Mouse (Mus musculus): ENCODE results near the gene Epm2aip1.

The Epm2aip1 gene

DNA sequence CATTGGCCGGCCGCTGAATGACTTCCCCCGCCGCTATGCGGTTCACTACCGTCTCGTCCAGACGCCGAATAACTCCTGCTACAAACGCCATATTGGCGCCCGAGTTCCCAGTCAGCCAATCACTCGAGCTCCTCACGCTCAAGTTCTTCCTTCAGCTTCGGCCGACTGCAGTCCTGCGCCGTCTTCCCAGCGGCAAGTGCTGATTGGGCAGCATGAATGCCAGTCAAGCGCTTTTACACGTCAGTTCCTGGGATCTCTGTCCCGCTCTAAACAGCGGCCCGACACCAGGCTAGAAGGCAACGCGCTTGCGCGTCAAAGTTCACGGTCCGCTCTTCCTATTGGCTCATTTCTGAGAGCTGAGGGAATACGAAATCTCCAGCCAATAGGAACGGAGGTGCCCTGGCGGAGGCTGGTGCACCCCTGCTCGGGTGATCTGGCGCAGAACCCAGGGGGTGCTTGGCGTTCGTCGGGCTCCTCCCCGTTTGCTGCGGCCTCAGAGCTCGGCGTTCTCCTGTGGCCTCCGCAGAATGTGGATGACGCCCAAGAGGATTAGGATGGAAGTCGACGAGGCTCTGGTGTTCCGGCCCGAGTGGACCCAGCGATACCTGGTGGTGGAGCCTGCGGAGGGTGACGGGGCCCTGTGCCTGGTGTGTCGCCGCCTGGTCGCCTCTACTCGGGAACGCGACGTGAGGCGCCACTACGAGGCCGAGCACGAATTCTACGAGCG, at the start of gene Epm2aip1, which contains the start of gene Mlh1:
Gene Epm2aip1 (plus strand): TSS at position 496 of the 727 bp plus-strand sequence.
Gene Mlh1 (minus strand): TSS at position 358 of the 727 bp plus-strand sequence.
- peak; percentile 100 for DNase-seq (ENCODE audit: low spot score)

DNA sequence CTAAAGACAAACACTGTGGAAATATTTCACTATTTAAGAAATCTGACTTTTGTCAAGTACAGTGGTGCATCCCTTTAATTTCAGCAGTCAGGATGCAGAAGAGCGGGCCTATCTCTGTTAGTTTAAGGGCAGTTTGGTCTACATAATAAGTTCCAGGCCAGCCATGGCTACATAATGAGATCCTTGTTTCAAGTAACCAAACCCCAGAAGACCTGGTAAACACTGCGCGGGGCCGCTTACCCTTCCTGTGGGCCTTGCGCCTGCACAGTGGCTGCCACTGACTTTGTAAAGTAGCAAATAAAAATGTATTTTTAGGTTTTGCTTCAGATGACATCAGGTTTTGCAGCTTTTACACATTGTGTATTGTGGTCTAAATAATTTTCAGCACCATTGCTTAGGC, 48.3 kb upstream of the Epm2aip1 start:
- no peak for DNase-seq (ENCODE audit: low spot score)

- no peak for DNase-seq (ENCODE audit: low spot score)
Measured at GRCm38 (mm10) chr9:111228446-111228845, 43.3 kb upstream of the Epm2aip1 start.

- no peak for DNase-seq (ENCODE audit: low spot score)
Measured at GRCm38 (mm10) chr9:111234701-111235100, 37.0 kb upstream of the Epm2aip1 start.

GRCm38 (mm10) chr9:111237726-111238125, 34.0 kb upstream of the Epm2aip1 start:
- DNase-seq (ENCODE audit: low spot score) = no peak

DNA sequence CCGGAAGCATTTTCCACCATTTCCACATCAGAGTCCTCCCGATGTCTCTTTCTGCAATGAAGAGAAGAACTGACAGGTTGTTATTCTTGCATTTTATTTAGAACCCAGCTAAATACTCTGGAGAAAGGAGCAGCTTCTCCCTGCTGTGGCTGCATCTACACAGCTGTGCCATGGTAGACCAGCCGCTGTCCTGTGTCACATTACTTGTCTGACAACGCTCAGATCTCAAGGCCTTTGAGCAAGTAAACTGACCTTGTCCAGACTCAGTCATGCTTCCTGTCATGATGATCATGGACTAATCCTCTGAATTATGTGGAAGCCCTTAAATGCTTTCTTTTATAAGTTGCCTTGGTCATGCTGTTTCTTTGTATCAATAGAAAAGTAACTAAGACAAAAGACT, 31.9 kb upstream of the Epm2aip1 start:
- no peak for DNase-seq (ENCODE audit: low spot score)

- DNase-seq (ENCODE audit: low spot score) = no peak
Measured at GRCm38 (mm10) chr9:111243384-111243783, 28.3 kb upstream of the Epm2aip1 start.

DNA sequence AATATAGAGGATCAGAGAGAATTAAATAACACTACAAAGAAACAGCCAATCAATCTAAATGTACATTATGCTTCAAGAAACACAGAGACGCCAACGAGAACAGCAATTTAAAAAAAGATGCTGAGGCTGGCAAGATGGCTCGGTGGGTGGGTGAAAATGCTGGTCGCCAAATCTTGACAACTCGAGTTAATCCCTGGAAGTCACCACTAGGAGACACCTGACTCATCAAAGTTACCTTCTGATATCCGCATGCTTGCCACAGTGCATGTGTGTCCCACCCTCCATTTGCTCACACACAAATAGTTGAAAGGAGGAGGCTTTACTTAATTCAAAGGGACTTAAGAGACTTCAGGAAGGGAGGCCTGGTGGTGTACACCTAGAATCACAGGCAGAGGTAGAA, 26.2 kb upstream of the Epm2aip1 start:
- no peak for DNase-seq (ENCODE audit: low spot score)

- no peak for DNase-seq (ENCODE audit: low spot score)
Measured at GRCm38 (mm10) chr9:111247682-111248246, 24.0 kb upstream of the Epm2aip1 start.

- no peak for DNase-seq (ENCODE audit: low spot score)
Measured at GRCm38 (mm10) chr9:111252161-111252869, 19.4 kb upstream of the Epm2aip1 start.

GRCm38 (mm10) chr9:111260360-111260985, 11.3 kb upstream of the Epm2aip1 start:
- peak; percentile 41 for DNase-seq (ENCODE audit: low spot score)

GRCm38 (mm10) chr9:111261356-111261755, 10.4 kb upstream of the Epm2aip1 start:
- DNase-seq (ENCODE audit: low spot score) = no peak

DNA sequence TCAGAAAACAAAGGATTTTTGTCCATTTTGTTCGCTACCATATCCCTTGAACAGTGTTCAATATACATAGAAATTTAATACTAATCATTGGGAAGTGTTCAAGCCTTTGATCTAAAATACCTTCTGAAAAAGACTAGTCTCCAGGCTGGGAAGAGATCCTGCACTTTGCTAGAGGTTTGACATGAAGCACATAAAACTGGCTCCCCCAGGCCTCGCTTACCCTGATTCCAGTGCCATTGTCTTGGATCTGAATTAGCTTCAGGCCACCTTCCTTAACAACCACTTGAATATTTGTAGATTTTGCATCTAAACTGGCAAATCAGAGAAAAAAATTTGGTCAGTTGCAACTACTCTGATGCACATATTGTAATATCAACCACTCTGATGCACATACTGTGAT, 3.7 kb upstream of the Epm2aip1 start:
- DNase-seq (ENCODE audit: low spot score) = no peak

DNA sequence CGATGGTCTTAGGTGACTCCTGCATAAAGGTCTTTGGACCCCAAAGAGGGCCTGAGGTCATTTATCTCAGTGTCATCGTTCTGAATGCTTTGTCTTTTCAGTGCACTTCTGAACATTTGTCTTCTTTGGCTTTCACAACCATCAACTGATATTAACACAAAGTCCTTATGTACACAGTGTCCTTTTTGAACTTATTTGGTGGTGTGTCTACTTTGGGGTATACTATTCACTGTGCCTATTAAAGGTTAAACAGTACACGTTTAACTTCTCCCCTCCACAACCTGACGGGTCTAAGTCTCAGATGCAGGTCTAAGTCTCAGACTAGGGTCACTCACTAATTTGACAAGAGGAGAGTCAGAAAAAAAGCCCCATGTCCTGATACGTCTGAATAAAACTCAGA, 1.1 kb upstream of the Epm2aip1 start:
- DNase-seq (ENCODE audit: low spot score) = no peak

DNA sequence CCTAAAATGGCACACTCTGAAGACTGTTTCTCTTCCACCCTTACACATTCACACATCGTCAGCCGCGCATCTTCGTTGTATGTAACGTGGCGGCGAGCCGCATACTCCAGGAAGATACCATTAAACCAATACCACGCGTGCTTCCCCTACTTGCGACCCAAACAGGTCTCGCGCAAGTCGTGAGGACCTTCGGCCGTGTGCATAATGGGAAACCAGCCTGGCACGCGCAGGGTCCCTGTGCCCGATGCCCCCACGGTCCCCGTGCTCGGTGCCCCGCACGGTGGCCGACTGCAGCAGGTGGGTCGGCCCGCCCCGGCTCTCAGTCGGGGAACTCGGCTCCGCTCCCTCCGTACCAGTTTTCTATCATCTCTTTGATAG, 684 bp upstream of the Epm2aip1 start:
- DNase-seq (ENCODE audit: low spot score) = no peak

GRCm38 (mm10) chr9:111272356-111272755, 627 bp downstream of the Epm2aip1 start:
- no peak for DNase-seq (ENCODE audit: low spot score)

- DNase-seq (ENCODE audit: low spot score) = no peak
Measured at GRCm38 (mm10) chr9:111272996-111273785, 1.5 kb downstream of the Epm2aip1 start.

DNA sequence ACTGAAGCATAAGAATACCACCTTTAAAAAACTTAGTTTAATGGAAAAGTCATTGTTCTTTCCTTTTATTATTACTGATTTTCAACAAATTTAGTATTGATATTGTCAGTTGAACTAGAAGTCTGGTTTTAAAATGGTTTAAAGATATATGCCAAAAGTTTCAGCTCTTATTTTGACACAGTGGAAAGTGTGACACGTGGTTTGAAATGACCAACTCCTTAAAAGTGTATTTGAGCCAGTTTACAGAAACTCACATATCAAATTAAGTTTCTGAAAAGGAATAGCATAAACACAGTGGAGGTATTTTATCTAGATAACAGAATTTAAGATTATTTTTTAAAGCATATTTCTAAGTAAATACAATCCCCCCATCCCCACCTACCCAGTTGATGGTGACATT, 2.2 kb downstream of the Epm2aip1 start:
- DNase-seq (ENCODE audit: low spot score) = no peak

- no peak for DNase-seq (ENCODE audit: low spot score)
Measured at GRCm38 (mm10) chr9:111275156-111275555, 3.4 kb downstream of the Epm2aip1 start.

DNA sequence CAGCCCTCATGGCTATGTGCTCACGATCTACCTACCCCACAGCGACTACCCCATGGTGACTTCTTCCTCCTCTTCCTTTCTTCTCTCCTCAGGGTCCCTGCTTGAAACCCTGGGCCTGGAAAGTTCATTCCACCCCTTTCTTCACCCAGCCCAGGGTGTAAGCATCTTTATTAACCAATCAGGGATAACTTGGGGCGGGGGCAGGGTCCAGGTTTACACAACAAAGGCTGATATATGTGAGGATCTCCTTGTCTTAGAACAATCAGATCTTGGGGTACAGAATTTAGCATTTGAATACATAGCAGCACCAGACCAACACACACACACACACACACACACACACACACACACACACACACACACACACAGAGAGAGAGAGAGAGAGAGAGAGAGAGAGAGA, 13.3 kb downstream of the Epm2aip1 start:
- no peak for DNase-seq (ENCODE audit: low spot score)

- no peak for DNase-seq (ENCODE audit: low spot score)
Measured at GRCm38 (mm10) chr9:111285676-111286075, 13.9 kb downstream of the Epm2aip1 start.

DNA sequence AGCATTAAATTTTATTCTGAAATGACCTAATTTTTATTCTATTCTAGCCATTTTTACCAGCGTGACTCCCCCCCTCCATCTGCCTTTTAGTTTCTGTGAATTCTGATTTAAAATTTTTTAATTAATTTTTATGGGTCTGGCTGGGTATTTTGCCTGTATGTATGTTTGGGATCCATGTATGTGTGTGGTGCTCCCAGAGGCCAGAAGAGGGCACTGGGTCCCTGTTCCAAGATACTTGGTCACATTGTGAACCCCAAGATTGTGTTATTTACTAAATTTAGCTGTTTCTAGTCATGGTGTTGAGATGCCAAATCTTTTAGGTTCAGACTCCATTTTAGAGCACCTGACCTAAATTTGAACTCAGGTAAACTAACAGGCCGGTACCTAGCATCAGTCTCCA, 14.7 kb downstream of the Epm2aip1 start:
- DNase-seq (ENCODE audit: low spot score) = no peak
